Mouse (Mus musculus): ENCODE data around the gene Adamts13.

The Adamts13 gene

DNA sequence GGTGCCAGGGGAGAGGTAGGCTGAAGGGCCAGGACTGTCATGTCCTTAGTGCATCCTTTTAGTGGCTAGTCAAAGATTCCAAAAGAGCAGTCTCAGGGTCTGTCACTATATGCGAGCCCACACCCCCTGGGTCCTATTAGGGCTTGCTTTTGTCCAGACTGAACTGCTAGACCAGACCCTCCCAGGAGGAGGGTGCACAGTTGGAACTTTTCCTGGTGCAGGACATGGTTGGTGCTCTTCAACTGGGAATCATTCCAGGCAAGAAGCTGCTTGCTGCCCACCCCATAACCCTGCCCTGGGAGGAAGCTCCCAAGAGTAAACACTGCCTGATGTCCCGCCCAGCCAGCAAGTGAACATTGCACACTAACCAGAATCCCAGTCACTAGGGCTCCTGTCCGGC, at the start of gene Adamts13:
Gene Adamts13 (plus strand): TSS at position 301 of the 400 bp plus-strand sequence.
- no peak for DNase-seq (ENCODE audit: low spot score)

GRCm38 (mm10) chr2:26927745-26928476, 45.3 kb upstream of the Adamts13 start:
- DNase-seq (ENCODE audit: low spot score): no peak

DNA sequence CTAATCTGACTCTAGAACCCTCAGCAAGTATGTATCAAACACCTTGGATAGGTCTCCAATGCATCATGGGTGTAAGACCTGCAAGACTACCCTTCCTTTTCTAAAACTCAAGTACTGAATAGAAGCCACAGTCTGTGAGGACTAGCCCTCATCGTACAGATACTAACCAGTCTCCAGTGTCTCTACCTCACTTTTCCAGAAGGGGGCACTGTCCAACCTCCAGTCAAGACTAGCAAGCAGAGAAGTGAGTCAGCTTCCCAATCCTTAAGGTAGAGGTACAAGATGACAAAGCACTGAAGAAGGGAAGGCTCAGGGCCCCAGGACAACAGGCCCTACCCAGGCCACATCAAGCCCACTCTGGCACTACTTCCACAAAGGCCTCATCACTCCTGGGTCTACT, 42.8 kb upstream of the Adamts13 start:
- peak; percentile 66 for DNase-seq (ENCODE audit: low spot score)

DNA sequence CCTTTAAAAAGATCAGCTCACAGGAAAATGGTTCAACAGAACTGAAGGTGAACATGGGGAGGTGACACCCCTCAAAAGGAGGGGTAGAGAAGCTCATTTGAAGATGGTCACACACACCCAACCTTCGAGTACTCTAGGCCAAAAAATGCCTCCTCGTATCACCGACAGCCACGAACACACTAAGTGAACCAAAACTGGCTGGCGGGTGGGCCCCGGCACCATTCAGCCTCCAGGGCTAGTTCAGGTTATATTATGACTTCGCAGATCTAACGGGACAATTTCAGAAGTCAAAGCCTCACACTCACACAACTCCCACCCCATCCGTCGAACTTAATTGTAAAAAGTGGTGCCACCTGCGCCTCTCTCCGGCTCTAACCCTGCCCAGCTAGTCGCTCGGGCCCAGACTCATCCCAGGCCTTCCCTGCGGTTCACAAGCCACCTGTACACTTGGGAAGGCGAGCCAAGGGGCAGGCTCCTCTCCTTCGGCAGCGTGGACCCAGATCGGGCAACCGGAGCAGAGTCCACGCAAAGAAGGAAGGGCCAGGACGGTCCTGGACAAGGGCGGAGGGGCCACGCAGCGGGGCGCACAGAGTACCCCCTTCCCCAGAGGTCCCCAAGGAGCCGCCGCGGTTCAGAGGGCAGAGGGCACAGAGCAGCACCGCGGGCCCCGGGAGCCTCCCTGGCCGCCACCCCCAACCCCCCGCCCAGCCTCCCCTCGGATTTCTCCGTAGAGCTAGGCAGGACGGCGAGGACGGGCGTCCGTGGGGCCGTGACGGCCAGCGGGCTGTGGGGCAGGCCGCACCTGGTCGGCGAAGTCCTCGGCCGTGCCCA, 40.5 kb upstream of the Adamts13 start:
- no peak for DNase-seq (ENCODE audit: low spot score)

GRCm38 (mm10) chr2:26933304-26934055, 39.7 kb upstream of the Adamts13 start, which contains the start of the genes Surf4 and Stkld1:
TSS of gene Surf4 (minus strand) at chr2:26933928.
TSS of gene Stkld1 (plus strand) at chr2:26934047.
- DNase-seq (ENCODE audit: low spot score): peak; percentile 97

- DNase-seq (ENCODE audit: low spot score): no peak
Measured at GRCm38 (mm10) chr2:26935286-26935685, 37.9 kb upstream of the Adamts13 start.

GRCm38 (mm10) chr2:26936425-26936824, 36.8 kb upstream of the Adamts13 start:
- no peak for DNase-seq (ENCODE audit: low spot score)

DNA sequence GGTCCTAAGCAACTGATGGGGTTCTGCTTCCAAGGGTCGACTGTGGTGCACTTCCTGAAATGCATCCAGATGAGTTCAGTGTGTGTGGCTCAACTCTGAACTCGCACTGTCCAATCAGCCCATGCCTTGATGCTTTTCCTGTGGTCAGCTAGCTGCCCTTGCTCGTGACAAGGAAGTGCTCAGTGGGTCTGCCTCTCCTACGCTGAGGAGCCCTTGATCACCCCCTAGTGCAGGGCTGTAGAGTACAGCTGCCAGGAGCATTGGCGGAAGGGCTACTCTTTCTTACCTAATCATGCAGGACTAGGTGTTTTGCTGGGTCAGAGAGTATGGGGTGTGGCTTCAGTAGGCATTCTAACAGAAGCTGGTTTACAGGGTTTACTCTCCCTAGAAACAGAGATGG, 31.7 kb upstream of the Adamts13 start:
- DNase-seq (ENCODE audit: low spot score): no peak

DNA sequence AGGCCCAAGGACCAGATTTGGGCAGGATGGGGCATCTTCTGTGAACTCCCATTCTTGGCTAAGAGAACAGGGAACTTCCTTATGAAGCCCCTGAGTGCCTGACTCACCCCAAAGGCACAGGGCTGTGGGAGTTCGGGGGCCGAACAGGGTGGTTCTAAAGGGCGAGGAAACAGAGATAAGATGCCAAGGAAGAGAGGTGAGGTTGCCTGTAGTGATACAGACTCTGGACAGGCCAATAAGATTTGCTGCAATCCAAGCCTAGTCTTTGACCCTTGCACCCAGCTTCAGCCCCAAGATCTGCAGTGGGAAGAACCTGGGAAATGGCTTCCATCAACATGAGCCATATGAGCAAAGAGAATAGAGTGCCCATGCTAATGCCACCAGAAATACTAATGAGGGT, 30.0 kb upstream of the Adamts13 start:
- DNase-seq (ENCODE audit: low spot score): no peak

- DNase-seq (ENCODE audit: low spot score): no peak
Measured at GRCm38 (mm10) chr2:26950411-26950810, 22.8 kb upstream of the Adamts13 start.

DNA sequence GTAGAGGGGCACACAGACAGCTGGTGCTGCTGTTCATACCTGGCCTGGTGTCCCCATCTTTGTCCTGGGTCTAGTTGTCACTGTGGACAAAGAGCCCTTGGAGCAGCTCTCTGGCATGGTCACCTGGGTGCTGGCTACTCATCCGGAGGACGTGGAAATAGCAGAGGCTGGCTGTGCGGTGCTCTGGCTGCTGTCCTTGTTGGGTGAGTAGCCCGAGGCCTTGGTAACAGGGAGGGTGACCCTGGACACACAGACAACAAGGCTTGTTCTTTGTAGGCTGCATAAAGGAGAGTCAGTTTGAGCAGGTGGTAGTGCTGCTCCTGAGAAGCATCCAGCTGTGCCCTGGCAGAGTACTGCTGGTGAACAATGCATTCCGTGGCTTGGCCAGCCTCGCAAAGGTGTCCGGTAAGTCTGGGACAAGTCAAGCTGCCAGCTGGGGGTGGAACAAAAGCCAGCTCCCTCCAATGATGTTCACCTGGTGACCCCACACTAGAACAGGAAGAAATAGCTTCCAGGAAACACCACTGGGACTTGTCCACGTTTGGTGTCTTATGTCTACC, 21.8 kb upstream of the Adamts13 start:
- no peak for DNase-seq (ENCODE audit: low spot score)

- DNase-seq (ENCODE audit: low spot score): no peak
Measured at GRCm38 (mm10) chr2:26952193-26952592, 21.0 kb upstream of the Adamts13 start.

DNA sequence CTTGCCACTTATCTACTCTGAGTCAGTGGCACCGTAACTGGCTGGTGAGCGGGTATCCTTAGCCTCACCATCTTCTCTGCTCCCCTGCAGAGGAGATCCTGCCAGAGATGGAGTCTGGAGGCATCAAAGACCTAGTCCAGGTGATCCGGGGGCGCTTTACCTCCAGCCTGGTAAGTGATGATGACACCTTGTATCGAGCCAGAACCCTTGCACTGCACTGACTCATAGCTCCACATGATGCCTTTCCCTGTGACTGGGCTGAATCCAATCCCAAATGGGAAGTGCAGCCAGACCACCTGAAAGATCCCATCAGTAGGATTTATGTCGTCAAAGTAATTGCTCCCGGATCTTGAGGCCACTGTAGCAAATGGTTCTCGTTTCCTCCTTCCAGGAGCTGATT, 20.4 kb upstream of the Adamts13 start:
- no peak for DNase-seq (ENCODE audit: low spot score)

DNA sequence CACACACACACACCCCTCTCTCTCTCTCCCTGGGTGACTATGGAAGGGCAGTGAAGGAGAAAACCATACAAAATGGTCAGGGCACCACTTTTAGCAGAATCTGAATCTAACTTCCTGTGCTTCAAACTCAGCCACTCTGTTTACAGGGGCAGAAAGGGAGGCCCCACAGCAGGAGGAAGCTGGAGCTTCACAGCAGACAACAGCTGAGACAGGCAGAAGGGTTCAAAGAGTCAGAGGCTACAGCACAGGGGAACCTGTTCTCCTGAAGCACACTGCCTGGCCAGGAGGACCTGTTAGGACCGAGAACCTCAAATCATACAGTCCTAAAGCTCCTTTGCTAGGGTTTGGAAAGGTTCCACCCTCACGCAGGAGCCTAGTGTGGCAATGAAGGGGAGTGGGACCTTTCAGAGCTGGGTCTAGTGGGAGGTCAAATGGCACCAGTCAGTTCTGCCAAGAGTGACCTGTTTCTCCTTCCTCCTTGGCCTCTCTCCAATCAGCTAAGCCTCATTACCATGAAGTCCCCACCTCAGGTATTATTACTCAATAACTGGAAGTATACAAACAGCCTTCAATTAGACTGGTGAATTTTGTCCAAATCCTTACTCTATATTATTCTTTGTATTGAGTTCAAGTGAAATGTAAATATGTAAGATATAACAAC, 18.4 kb upstream of the Adamts13 start:
- no peak for DNase-seq (ENCODE audit: low spot score)

GRCm38 (mm10) chr2:26956811-26957487, 16.3 kb upstream of the Adamts13 start:
- DNase-seq (ENCODE audit: low spot score): no peak

- DNase-seq (ENCODE audit: low spot score): no peak
Measured at GRCm38 (mm10) chr2:26957488-26957859, 15.7 kb upstream of the Adamts13 start.

- no peak for DNase-seq (ENCODE audit: low spot score)
Measured at GRCm38 (mm10) chr2:26960756-26961155, 12.5 kb upstream of the Adamts13 start.

- DNase-seq (ENCODE audit: low spot score): peak; percentile 95
Measured at GRCm38 (mm10) chr2:26963923-26964723, 9.1 kb upstream of the Adamts13 start, which contains the start of gene Rexo4. TSS of gene Rexo4 (minus strand) at chr2:26964386.

DNA sequence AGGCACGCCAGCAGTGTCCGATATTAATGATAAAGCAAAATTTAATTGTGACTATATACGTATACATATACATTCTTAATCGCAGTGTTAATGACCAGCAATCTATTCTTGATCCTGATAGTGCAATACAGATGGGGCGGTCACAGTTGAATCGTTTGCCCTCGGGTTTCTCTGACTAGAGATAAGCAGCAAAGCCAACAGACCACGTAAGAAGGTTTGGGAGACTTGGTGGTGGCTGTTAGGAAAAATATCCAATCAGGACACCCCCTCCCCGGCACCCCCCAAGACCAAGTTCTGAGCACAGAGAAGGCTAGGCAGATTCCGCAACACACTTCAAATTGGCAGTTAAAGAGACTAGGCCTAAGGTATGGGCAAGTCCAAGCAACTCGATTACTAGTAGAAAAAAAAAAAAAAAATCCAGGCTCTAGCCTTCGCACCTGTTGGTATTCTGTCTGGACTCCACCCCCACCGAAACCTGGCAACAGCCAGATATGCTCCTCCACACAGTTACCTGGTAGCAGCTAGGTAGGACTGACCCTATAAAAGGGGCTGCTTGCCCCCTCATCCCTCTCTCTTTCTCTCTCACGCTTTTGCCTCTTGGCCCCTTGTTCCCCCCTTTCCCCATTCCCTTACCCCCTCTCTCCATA, 8.4 kb upstream of the Adamts13 start:
- no peak for DNase-seq (ENCODE audit: low spot score)

GRCm38 (mm10) chr2:26967262-26967661, 6.0 kb upstream of the Adamts13 start:
- no peak for DNase-seq (ENCODE audit: low spot score)
